Mouse (Mus musculus) c-Kit-positive CD71-positive TER-119-negative erythroid progenitor cells, embryonic 14.5 days (primary cell): Measurements from ENCODE around the gene Rhox3c.
"Not testable (repeated sequence)": the region's sequence is repeated elsewhere in the genome, so short reads cannot be mapped to it uniquely, and the experiment has no call there.

Experiments used
- DNase-seq: peaks from one replicate; pipeline ENCODE4 v3.0.0-alpha.2; 2013; ENCODE audit warnings: low read depth

Rhox3c gene

GRCm38 (mm10) chrX:37458285-37458684, at the start of gene Rhox3c:
Rhox3c (plus strand) TSS chrX:37458585.
- not testable (repeated sequence) for DNase-seq

- not testable (repeated sequence) for DNase-seq
Measured at GRCm38 (mm10) chrX:37411767-37412166, 46.6 kb upstream of the Rhox3c start, which contains the start of gene Rhox2b. Rhox2b (plus strand) TSS chrX:37412067.

GRCm38 (mm10) chrX:37432194-37432593, 26.2 kb upstream of the Rhox3c start, which contains the start of gene Rhox4b:
Rhox4b (plus strand) TSS chrX:37432494.
- not testable (repeated sequence) for DNase-seq

- DNase-seq: not testable (repeated sequence)
Measured at GRCm38 (mm10) chrX:37453380-37453779, 5.0 kb upstream of the Rhox3c start, which contains the start of gene Rhox2c. Rhox2c (plus strand) TSS chrX:37453680.

GRCm38 (mm10) chrX:37480037-37480436, 21.7 kb downstream of the Rhox3c start, which contains the start of gene Rhox4c:
Rhox4c (plus strand) TSS chrX:37480337.
- DNase-seq: not testable (repeated sequence)

GRCm38 (mm10) chrX:37514059-37514458, 55.7 kb downstream of the Rhox3c start, which contains the start of gene Rhox4d:
Rhox4d (plus strand) TSS chrX:37514359.
- DNase-seq: not testable (repeated sequence)
